Mouse (Mus musculus) adrenal gland (tissue): ENCODE data around the gene Cxcl2.

Experiments
- intact Hi-C: fragments of 180-260 bp; cut with DNase I; formaldehyde crosslinking; loops from one replicate; pipeline ENCODE4 v1.15.1; 2025
- long read RNA-seq, 2 experiments: library from polyadenylated mRNA; unstranded; transcript quantifications; one replicate each; pipeline ENCODE4 v2.0.0; 2020; ENCODE audit warnings: borderline replicate concordance in 1 of 2; ENCODE audit not compliant: insufficient replicate concordance in 1 of 2

Gene Cxcl2
- long read RNA-seq, experiment 1, result 0 reads
- long read RNA-seq, experiment 2, partial matches to known transcripts, result 0 of 1 reads
- long read RNA-seq, experiment 2, other reads (novel, unspliced or antisense), result 0 of 1 reads

GRCm38 (mm10) chr5:90903339-90904020, at the start of gene Cxcl2:
Cxcl2 (plus strand) TSS chr5:90903871.
- intact Hi-C loops, result no loop called here

GRCm38 (mm10) chr5:90855308-90856230, 48.1 kb upstream of the Cxcl2 start:
- intact Hi-C loops, result no loop called here

- intact Hi-C loops, result no loop called here
Observed at GRCm38 (mm10) chr5:90857463-90857862, 46.2 kb upstream of the Cxcl2 start.

GRCm38 (mm10) chr5:90858429-90858828, 45.2 kb upstream of the Cxcl2 start:
- intact Hi-C loops, result no loop called here

GRCm38 (mm10) chr5:90859031-90859430, 44.6 kb upstream of the Cxcl2 start:
- intact Hi-C loops, result no loop called here

- intact Hi-C loops, result loop anchor here (5.0 kb wide), 1 partner anchor 180 kb away; no protein-coding TSS in a partner anchor
Observed at GRCm38 (mm10) chr5:90861876-90862375, 41.7 kb upstream of the Cxcl2 start.

GRCm38 (mm10) chr5:90866770-90867169, 36.9 kb upstream of the Cxcl2 start:
- intact Hi-C loops, result loop anchor here (5.0 kb wide), 1 partner anchor 204 kb away; no protein-coding TSS in a partner anchor

- intact Hi-C loops, result no loop called here
Observed at GRCm38 (mm10) chr5:90872377-90872776, 31.3 kb upstream of the Cxcl2 start.

- intact Hi-C loops, result no loop called here
Observed at GRCm38 (mm10) chr5:90876045-90876444, 27.6 kb upstream of the Cxcl2 start.

- intact Hi-C loops, result no loop called here
Observed at GRCm38 (mm10) chr5:90876471-90877172, 27.0 kb upstream of the Cxcl2 start.

- intact Hi-C loops, result no loop called here
Observed at GRCm38 (mm10) chr5:90877173-90877512, 26.5 kb upstream of the Cxcl2 start.

GRCm38 (mm10) chr5:90879307-90880014, 24.2 kb upstream of the Cxcl2 start:
- intact Hi-C loops, result no loop called here

- intact Hi-C loops, result no loop called here
Observed at GRCm38 (mm10) chr5:90880335-90880850, 23.3 kb upstream of the Cxcl2 start.

- intact Hi-C loops, result no loop called here
Observed at GRCm38 (mm10) chr5:90881021-90881420, 22.6 kb upstream of the Cxcl2 start.

GRCm38 (mm10) chr5:90881682-90882081, 22.0 kb upstream of the Cxcl2 start:
- intact Hi-C loops, result no loop called here

- intact Hi-C loops, result no loop called here
Observed at GRCm38 (mm10) chr5:90882146-90882545, 21.5 kb upstream of the Cxcl2 start.

- intact Hi-C loops, result no loop called here
Observed at GRCm38 (mm10) chr5:90884628-90885242, 18.9 kb upstream of the Cxcl2 start.

- intact Hi-C loops, result no loop called here
Observed at GRCm38 (mm10) chr5:90888661-90889060, 15.0 kb upstream of the Cxcl2 start.

GRCm38 (mm10) chr5:90890519-90891463, 12.9 kb upstream of the Cxcl2 start, which contains the start of gene Cxcl1:
Cxcl1 (plus strand) TSS chr5:90891241.
- intact Hi-C loops, result loop anchor here (10.0 kb wide), 1 partner anchor 106 kb away; the partner anchor contains the start of gene Cxcl3
